Mouse (Mus musculus) heart, postnatal 0 days (tissue): ENCODE measurements around the gene Wbp1l.

Experiments used
- CTCF ChIP-seq: IDR thresholded peaks from 2 replicates; pipeline ENCODE4 v1.5.1; 2016; ENCODE audit warnings: antibody characterized with exemption, control low read depth, low read depth
- EP300 ChIP-seq: IDR thresholded peaks from 2 replicates; pipeline ENCODE4 v1.6.1; 2016; ENCODE audit warnings: antibody characterized with exemption, low read depth

- peak; percentile 40 for TF ChIP-seq CTCF
- no peak for TF ChIP-seq EP300
Measured at GRCm38 (mm10) chr19:46657339-46658020, 58.6 kb downstream of the Wbp1l start.
